Mouse (Mus musculus) bone marrow macrophage, adult 2 months (primary cell): Measurements from ENCODE around the gene Vwa7. TPM values are rescaled to one million over a fixed set of nuclear protein-coding genes. Genes with fewer than 3 reads are reported as not detected.
"Not testable (repeated sequence)": the region's sequence is repeated elsewhere in the genome, so short reads cannot be mapped to it uniquely, and the experiment has no call there.

Experiments used
- H3K27ac ChIP-seq: 2 replicates; pipeline ENCODE4 v1.5.1; 2012; ENCODE audit warnings: low read depth, low read length; ENCODE audit not compliant: insufficient read depth
- H3K4me1 ChIP-seq: 2 replicates; pipeline ENCODE4 v1.6.1; 2012; ENCODE audit warnings: low read length; ENCODE audit not compliant: control insufficient read depth, insufficient read depth
- H3K4me3 ChIP-seq: 2 replicates; pipeline ENCODE4 v1.5.1; 2012; ENCODE audit warnings: mild to moderate bottlenecking, low read length, moderate library complexity; ENCODE audit not compliant: insufficient read depth
- CTCF ChIP-seq: IDR thresholded peaks from 2 replicates; pipeline ENCODE4 v1.5.1; 2012; ENCODE audit warnings: low read depth, mild to moderate bottlenecking, low read length, moderate library complexity
- POLR2A ChIP-seq: IDR thresholded peaks from 2 replicates; pipeline ENCODE4 v1.6.1; 2012; ENCODE audit warnings: mild to moderate bottlenecking, low read depth, low read length, borderline replicate concordance
- polyA plus RNA-seq: library from polyadenylated mRNA; stranded (reverse); fragments of >200 nt; gene quantifications from 2 replicates; pipeline ENCODE4 v1.2.4, GENCODE M21; 2012; ENCODE audit not compliant: missing spikeins, insufficient read depth, insufficient read length

Vwa7 gene
- polyA plus RNA-seq, 1 experiment = 0.34 TPM

GRCm38 (mm10) chr17:35001452-35002152 is 14.8 kb upstream of the Vwa7 start:
- TF ChIP-seq POLR2A = no peak
- no peak for TF ChIP-seq CTCF
- H3K4me1 ChIP-seq = peaks cover 21% of the 10 kb centered on the region
- H3K27ac ChIP-seq = peak overlapping the region; percentile 96
- H3K4me3 ChIP-seq = peak overlapping the region; percentile 91

GRCm38 (mm10) chr17:35002153-35002865 is 14.1 kb upstream of the Vwa7 start:
- no peak for TF ChIP-seq POLR2A
- H3K4me1 ChIP-seq = peaks cover 18% of the 10 kb centered on the region
- peak overlapping the region; percentile 91 for H3K4me3 ChIP-seq
- H3K27ac ChIP-seq = peak overlapping the region; percentile 96

- H3K4me3 ChIP-seq = peak overlapping the region; percentile 91; the same call in 1 of the 2 replicates
- TF ChIP-seq POLR2A (no peak), CTCF (no peak)
- H3K27ac ChIP-seq = no peak overlapping the region
Measured at GRCm38 (mm10) chr17:35003022-35003838, 13.1 kb upstream of the Vwa7 start.

GRCm38 (mm10) chr17:35004075-35004717 is 12.2 kb upstream of the Vwa7 start:
- peaks cover 8% of the 10 kb centered on the region for H3K4me1 ChIP-seq

More at GRCm38 (mm10) chr17:35003022-35003838, 13.1 kb upstream of the Vwa7 start:
- peaks cover 10% of the 10 kb centered on the region for H3K4me1 ChIP-seq

GRCm38 (mm10) chr17:35005158-35005557 is 11.2 kb upstream of the Vwa7 start:
- Histone ChIP-seq H3K4me1 (peaks cover 8% of the 10 kb centered on the region), H3K27ac (no peak overlapping the region), H3K4me3 (no peak overlapping the region)
- TF ChIP-seq POLR2A (no peak), CTCF (no peak)

More at GRCm38 (mm10) chr17:35004075-35004717, 12.2 kb upstream of the Vwa7 start:
- TF ChIP-seq CTCF (no peak), POLR2A (no peak)
- Histone ChIP-seq H3K27ac (no peak overlapping the region), H3K4me3 (no peak overlapping the region)

GRCm38 (mm10) chr17:35005902-35006301 is 10.5 kb upstream of the Vwa7 start:
- not testable (repeated sequence) for H3K4me1 ChIP-seq, H3K27ac ChIP-seq, H3K4me3 ChIP-seq

GRCm38 (mm10) chr17:35007387-35007991 is 8.9 kb upstream of the Vwa7 start:
- no peak overlapping the region for H3K27ac ChIP-seq
- H3K4me1 ChIP-seq = peaks cover 8% of the 10 kb centered on the region
- no peak overlapping the region for H3K4me3 ChIP-seq
- TF ChIP-seq CTCF (peak; percentile 38; the same call in 1 of the 2 replicates), POLR2A (no peak)

GRCm38 (mm10) chr17:35009586-35009985 is 6.8 kb upstream of the Vwa7 start:
- TF ChIP-seq POLR2A (no peak), CTCF (no peak)
- no peak overlapping the region for H3K4me3 ChIP-seq
- no peaks in the 10 kb centered on the region for H3K4me1 ChIP-seq
- H3K27ac ChIP-seq = no peak overlapping the region

- TF ChIP-seq POLR2A = no peak
- no peak for TF ChIP-seq CTCF
- Histone ChIP-seq H3K4me1 (no peaks in the 10 kb centered on the region), H3K4me3 (no peak overlapping the region), H3K27ac (no peak overlapping the region)
Measured at GRCm38 (mm10) chr17:35011440-35011839, 4.9 kb upstream of the Vwa7 start.
